Mouse (Mus musculus) ES-Bruce4 (cell line): ENCODE results near the gene Ccdc71.

Source experiments
- CTCF ChIP-seq: IDR thresholded peaks from one replicate; pipeline ENCODE4 v1.8.1; 2011; ENCODE audit warnings: low read depth, low read length
- POLR2A ChIP-seq: IDR thresholded peaks from one replicate; pipeline ENCODE4 v1.8.1; 2011; ENCODE audit warnings: low read length; ENCODE audit not compliant: insufficient read depth

- TF ChIP-seq POLR2A (no peak), CTCF (no peak)
Observed at GRCm38 (mm10) chr9:108491286-108491580, 30.9 kb downstream of the Ccdc71 start.
